Mouse (Mus musculus) frontal cortex, postnatal 14 days (tissue): ENCODE measurements around the gene Ccdc117.
A peak's percentile ranks its signal among the peaks of the same experiment; 100 is the strongest.
"Not testable (repeated sequence)": the region's sequence is repeated elsewhere in the genome, so short reads cannot be mapped to it uniquely, and the experiment has no call there.

ENCODE experiments used
- DNase-seq, 2 experiments: peaks; one replicate each; pipeline ENCODE4 v3.0.0; 2022; ENCODE audit warnings: low spot score in 2 of 2

Gene Ccdc117

DNA sequence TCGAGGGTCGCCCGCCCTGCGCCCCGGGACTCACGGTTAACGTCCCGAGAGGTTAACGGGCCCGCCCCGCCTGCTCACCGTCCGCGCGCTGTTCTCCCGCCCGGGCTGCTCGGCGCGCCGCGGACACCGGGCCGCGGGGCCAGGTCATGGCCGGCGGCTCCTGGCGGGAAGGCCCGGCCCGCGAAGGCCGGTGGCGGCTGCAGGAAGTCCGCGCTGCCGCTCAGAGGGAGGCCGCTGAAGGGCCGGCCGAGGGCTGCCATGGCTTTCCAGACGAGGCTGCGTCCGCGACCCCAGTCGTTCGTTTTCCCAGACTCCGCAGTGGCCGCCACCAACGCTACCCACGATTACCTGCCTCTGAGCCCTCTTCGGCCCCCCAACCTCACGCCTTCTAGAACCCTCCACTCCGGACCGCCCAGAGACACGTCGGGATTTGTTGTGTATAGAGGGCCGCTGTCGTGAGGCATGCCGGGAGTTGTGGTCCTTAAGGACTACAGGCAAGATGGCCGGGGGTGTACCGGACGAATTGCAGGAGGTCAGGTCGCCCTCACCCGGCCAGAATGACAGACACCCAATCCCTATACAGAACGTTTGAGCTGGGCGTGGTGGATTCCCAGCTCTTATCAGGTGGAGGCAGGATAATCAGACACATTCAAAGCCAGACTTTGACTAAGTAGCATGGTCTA is at the start of gene Ccdc117:
Gene Ccdc117 (minus strand): TSS at position 389 of the 683 bp plus-strand sequence.
- peak; percentile 67 to 80 for DNase-seq

DNA sequence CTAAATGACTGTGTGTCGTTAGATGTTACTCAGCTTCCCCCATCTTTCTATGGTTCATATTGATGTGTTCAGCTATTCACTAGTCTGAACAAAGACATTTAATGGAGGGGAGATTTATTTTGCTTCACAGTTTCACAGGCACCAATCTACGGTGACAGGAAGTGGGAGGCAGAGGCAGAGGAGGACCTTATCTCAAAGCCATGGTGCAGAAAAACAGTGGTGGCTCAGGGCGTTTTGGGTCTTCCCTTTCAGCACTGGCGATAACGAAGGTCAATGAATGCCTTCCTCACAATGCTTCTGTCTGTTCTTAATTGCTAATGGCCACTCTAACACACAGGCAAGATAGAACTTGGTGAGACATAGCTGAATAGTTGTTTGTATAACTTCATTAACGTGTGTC is 33.1 kb upstream of the Ccdc117 start:
- DNase-seq: no peak

DNA sequence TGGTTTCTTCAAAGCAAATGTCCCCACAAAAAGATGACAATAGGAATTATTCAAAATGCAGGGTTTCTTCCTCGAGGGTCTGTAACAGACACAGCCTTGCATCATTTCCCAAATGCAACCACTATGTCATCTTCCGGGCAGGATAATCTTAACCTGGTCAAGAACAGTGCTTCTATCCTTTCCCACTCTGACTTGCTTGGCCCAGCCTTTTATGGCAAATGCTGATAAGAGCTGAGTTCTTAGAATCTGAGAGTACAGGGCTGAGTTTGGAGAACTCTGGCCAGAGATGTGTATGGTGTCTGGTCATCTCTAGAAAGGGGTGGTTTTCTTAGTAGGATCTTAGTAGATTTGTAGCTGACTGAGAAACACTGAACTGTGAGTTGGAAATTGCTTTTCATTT is 31.8 kb upstream of the Ccdc117 start:
- DNase-seq: no peak

DNA sequence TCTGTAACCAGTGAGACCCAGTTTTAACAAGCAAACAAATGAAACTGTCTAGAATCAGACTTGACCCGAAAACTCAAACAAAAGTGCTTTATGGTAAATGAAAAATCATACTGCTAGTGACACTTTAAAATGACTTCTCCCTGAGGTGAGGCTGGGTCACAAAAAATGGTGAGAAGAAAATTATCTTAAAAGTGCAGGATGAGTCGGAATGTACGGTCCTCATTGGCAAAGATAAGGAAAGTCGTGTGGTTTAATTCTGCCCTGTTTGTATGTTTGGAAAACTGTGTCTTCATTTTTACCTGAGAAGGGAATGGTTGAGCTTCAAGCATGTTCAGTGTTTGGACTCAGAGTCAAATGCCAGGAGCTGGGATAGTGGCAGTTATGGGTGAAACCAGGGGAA is 29.9 kb upstream of the Ccdc117 start:
- DNase-seq: no peak

DNA sequence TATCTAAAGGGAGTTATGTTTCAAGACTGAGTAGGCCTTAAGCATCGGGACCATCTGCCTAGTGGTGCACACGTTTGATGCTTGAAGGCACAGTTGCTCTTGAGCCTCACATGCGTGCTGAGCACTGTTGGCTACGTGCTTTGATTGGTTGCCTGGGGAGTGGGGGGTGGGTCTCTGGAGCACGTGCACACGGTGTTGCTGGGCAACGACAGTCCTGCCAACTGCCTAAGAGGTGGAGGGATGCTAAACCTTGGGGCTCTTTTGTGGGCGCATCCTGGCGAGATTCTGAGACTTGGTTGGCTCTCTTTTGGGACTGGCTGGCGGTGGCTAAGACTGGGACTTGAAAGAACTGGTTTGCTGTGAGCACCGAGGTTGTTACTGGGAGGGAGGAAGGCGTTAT is 27.5 kb upstream of the Ccdc117 start, which contains the start of gene Ankrd36:
Gene Ankrd36 (plus strand): TSS at position 211 of the 400 bp plus-strand sequence.
- no peak for DNase-seq

DNA sequence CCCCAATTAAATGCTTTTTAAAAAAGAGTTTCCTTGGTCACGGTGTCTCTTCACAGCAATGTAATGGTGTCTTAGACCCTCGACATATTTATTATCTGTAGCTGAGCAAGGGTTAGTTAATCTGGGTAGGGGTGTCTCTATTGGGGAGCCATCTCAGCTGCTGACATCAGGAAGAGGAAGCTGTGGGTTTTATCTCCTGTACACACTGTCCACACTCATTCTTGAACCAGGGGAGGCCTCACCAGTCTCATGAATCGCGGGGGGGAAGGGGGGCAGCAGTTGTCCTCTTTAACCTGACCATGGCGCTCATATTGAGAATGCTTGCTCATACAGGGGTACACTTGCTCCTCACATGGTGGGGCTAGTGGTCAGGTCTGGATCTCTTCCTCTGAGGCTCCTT is 26.1 kb upstream of the Ccdc117 start:
- DNase-seq: no peak

DNA sequence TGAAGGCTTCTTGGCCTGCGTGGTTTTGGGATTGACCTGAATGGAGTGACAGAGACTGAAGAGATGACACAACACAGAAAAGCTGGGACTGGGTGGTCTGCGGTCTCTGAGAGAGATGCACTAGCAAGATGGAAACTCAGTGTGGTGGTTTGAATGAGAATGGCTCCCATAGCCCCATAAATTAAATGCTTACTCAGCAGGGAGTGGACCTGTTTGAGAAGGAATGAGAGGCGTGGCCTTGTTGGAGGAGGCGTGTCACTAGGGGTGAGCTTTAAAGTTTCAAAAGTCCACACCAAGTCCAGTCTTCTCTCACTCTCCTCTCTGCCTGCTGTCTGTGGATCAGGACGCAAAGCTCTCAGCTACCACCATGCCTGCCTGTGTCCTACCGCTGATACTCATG is 25.7 kb upstream of the Ccdc117 start:
- no peak for DNase-seq

DNA sequence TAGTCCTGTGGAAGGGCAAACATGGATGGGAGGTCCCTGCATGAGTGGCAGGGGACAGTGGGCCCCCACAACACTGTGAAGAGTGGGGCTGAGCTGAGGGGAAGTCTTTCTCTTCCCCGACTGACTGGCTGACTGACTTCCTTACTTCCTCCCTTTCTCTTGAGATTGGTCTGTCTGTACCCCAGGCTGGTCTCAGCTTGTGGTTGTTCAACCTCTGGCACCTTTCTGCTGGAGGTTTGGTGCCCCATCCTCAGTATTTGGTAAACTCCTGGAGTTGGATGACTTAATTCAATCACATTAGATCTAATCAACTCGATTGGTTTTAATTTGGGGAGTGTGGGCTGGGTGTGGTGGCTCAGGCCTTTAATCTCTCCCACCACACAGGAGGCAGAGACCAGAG is 24.5 kb upstream of the Ccdc117 start:
- no peak for DNase-seq

DNA sequence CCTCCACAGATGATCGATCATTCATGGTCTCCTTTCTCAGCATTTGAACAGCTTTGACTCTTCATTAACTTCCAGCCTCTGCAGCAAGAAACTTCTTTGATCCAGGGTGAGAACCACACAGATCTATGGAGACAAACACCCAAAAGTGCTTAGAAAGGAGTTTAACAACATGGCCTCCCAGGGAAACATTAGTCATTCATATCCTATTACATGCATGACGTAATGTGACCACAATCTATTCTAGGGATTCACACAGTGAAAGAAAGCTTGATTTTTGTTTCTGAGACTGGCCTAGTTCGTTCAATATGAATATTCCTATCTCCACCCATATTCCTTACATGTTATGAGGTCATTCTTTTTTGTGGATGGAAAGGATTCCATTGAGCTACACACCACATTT is 23.6 kb upstream of the Ccdc117 start:
- no peak for DNase-seq

DNA sequence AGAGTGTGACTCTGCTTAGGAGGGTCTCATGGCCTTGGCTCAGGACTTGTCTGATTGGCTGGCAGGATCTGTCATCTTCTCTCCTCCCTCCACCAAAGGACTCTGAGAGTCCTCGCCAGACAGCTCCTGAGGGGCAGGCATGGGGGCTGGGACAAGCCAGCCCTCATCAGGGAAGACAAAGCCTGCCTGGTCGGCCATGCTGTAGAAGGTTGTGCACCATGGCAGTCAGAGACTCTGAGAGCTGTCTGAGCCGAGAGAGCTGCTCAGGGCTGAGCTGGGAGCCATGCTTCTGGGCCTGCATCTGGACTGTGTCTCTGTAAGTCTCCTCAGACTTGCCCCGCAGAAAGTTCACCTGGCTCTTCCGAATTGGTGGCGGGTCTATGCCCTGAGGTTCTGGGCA is 21.9 kb upstream of the Ccdc117 start:
- no peak for DNase-seq

DNA sequence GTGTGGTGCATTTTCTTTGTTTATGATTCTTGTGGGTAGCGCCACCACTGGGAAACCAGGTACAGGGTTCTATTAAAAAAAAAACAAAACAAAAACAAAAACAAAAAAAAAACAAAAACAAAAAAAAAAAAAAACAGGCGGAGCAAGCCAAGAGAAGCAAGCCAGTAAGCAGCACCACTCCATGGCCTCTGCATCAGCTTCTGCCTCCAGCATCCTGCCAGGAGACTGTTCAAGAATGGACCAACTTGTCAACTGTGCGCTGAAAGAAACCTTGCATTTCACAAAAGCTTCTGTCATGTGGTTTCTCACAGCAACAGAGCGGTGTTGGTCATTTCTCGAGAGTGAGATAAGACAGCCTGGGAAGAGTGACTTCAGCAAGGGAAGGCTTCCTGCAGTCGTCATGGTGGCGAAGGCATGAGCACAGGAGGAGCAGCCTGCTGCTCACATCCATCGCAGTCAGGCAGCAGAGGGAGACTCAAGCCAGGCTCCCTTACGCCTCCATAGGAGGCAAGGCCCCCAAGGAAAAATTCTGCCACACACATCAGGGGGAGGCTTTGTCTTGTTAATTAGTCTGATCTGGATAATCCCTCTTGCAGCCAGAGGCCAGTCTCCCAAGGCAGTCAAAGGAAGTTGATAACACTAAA is 20.8 kb upstream of the Ccdc117 start:
- no peak for DNase-seq

DNA sequence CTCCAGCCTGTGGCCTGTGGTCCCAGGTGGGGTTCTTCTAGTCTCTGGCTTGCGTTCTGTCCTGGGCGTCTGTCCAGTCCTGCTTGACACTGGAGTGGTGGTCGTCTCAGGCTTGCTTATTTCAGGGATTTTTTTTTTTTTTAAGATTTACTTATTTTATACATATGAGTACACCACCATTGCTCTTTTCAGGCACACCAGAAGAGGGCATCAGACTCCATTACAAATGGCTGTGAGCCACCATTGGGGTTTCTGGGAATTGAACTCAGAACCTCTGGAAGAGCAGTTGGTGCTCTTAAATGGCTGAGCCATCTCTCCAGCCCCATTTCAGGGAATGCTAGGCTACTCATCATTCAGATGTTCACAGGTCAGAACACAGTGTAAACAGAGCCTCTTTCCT is 18.3 kb upstream of the Ccdc117 start:
- no peak for DNase-seq

DNA sequence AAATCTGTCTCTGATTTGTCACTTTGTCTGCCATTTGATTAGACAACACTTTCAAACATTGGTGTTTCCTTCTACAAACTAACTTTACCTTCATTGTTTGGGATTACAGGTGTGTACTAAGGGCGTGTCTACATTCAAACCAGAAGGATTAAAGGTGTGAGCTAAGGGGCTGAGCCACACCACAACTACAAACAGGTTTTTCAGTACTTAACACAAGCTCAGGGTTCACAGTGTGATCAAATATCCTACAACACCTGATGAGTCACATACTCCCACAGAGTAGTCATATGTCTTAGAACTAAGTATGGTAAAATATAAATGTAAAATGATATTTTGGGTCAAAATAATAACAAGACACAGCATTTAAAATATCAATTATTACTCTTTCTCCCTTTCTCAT is 9.9 kb upstream of the Ccdc117 start:
- DNase-seq: no peak

DNA sequence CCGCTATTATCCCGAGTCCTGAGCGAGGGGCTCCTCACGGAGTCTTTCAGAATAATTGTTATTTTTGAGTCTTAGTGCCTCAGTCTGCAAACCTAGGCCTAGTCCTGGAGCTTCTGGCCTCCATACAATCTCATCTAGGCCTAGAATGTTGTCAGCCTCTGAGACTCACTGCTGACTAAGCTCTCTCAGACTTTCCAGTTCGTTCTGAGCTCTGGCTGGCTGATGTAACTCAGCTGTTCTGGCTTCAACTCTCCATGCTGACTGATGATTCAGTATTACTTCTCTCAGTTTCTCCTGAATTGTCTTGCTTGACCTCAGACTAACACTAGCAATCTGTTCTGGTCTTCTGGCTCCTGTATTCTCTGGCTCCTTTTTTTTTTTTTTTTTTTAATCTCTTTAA is 9.4 kb upstream of the Ccdc117 start:
- no peak for DNase-seq

DNA sequence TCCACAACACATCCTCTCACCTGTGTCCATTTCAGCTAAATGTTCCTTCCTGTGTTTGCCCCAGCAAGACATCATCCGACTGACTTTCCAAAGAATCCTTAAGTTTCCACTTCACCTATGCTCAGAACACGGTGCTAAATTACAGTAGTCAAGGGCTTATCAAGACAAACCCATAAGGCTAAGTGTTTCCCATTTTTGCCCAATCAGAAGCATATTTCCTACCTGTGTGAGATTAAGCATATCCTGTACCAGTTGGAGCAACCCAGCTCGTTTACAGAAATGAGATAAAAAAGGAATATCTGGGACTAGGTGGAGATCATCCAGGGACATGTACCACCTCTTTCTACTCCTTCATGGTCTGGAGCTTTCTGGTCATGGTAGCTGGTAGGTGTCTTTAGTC is 4.7 kb upstream of the Ccdc117 start:
- DNase-seq: no peak

DNA sequence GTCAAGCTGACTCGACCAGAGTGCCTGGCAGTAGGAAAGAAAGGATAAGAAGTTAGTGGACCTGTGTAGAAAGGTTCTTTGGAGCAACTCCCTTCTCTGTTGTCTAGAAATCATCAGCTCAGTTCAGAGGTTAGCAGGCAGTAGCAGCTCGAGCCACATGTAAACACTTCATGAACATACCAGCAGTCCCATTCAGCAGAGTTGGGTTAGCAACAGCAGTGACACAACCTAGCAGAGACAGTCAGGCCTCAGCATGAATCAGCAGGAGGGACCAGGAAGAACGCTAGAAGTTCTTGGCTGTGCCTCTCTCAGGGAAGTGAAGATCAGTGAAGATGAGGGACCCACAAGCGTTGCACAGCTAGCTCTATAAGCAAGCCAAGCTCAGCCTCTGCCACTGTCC is 3.5 kb upstream of the Ccdc117 start:
- no peak for DNase-seq

DNA sequence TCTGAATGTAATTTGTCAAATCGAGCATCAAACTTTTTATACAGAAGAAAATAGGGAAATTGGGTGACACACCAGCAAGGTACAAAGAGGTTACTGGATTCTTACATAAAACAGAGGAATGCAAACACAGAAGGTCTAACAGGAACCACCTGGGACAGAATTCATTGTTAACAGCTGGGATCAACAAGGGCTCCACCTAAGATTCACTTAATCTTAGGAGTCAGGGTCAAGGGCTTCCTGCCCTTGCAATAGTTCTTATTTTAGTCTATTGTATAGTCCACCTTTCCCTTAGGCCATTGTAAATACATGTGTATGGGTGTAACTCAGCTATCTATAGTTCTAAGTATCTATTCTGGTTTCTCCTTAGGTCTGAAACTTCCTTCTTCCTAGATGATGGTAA is 2.7 kb upstream of the Ccdc117 start:
- not testable (repeated sequence) for DNase-seq

DNA sequence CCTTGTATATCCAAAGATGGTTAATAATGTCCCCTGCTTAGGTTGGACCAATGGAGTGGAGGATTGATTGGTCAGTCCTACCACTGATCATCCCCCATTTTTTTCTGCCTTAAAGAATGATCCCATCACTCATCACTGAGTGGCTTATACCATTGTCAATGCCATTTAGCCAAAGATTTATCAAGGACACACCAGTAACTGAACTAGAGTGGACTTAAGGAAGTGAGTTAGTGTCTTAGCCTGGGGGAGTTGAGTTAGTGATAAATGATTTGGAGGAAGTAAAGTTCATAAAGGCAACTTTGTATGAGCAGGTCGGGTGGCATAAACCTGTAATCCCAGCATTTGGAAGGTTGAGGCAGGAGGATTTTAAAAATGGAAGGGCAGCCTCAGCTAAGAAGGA is 1.3 kb upstream of the Ccdc117 start:
- no peak for DNase-seq

DNA sequence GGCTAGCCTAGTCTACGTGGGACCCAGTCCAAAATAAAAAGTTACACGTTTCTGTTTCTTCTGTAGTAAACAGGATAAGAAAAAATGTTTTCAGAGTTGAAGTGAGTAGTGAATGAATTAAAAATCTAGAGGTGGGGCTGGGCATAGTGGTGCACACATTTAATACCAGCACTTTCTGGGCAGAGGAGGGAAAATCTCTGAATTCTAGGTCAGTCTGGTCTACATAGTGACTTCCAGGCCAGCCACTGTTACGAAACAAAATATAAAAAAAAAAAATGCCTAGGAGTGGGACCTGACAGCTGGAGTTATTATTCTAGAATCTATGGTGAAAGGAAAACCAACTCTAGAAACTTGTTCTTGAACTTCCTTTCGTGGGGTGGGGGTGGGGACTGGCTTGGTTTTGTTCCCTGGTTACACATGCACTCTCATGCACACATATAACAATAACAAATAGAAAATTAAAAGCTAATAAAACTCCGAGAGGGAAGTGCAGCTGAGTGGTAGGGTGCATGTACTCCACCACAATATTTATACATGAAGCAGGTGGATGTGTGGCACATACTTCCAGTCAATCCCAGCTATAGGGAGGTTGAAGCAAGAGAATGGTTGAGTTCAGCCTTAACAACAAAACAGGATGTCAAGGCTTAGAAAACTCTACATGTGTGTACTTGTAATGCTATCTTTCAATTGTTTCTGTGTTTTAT is 647 bp upstream of the Ccdc117 start:
- no peak for DNase-seq

DNA sequence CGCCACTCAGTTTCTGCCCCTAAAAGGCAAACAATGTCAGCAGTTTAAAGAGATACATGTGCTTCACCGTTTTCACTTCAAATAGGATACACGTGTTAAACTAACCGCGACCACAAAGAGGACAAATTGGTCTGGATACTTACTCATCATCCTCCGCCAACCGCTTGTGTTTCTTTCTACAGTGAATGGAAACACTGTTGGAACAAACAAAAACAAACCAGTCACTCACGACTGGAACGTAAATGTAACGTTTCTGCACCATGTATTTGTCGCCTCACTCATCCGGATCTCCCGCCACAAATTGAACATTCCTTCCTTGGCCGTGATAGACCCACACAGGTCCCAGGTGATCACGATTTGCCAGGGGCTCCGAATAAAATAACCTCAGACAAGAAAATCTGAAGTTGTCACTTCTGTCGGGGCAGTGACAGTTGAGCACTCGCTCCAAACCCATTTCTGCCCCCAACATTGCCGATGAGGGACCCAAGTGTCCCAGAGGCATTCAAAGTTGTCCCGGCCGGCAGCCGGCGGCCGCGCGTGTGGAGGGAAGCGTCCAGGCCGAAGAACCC is 673 bp downstream of the Ccdc117 start:
- DNase-seq: no peak

DNA sequence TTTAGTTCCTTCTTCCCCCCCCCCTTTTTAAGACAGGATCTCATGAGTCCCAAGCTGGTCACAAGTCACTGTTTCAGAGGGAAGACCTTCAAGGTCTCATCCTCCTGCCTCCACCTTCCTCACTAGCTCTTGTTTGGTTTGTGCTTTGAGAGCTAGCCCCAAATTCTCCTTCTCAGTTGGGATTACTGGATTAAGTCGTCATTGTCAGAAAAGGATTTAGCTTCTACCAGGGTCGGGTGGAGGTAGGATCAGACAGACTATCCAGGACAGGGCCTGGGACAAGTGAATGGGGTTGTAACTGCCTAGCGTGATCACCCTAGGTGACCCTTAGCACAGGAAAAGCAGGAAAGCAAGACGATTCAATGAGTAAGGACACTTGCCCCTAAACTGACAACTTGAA is 1.7 kb downstream of the Ccdc117 start:
- no peak for DNase-seq

DNA sequence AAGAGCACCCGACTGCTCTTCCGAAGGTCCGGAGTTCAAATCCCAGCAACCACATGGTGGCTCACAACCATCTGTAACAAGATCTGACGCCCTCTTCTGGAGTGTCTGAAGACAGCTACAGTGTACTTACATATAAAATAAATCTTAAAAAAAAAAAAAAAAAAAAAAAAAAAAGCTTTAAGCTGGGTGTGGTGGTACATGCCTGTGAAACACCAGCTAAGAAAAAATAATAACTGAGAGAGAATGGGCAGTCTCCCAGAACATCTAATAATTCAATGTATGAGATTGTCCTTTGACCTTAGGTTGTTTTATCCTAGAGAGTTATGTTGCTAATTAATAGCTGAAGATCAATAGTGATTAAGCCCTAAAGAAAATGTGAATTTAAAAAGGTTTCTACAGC is 4.5 kb downstream of the Ccdc117 start:
- DNase-seq: not testable (repeated sequence)

DNA sequence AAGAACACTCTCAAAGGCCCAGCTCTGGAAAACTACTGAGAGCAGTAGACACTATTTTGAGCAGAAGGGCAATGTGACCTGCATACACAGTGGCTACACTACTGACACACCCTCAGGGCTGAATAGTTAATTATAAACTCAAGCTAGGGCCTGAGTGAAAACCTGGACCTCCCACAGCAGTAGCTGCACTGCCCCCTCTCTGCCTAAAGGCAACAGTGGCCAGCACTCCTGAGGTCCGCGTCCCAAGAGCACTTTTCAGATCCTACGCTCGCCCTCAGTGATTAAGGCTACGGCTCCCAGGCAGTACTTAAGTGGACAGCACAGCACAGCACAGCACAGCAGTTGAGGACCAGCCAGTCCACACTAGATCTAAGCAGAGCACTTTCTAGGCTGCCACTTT is 8.9 kb downstream of the Ccdc117 start:
- DNase-seq: no peak
